Mouse (Mus musculus): ENCODE results near the gene Slc25a41. TPM values are rescaled to one million over a fixed set of nuclear protein-coding genes. Genes with fewer than 3 reads are reported as not detected.

Slc25a41 gene
- total RNA-seq, 2 experiments from 2014 or later: not detected

DNA sequence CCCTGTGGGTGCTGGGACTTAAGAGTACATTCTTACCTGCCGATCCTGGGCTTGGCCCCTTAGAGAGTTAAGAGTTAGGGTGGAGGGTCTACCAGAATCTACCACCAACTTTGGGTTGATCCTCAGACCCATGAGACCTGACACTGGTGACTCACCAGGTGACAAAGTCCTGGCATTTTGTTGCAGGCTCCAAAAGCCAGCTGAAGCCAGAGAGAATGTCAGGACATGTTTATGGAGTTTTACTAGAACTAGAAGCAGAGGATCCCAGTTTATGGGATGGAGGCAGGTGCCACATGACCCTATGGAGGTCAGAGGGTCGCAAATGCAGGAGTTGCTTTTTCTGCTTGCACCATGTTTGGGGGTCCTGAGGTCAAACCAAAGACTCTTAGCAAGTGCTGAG lies 44.9 kb downstream of the Slc25a41 start:
- DNase-seq (ENCODE audit: low spot score in 2 of 2): no peak

DNA sequence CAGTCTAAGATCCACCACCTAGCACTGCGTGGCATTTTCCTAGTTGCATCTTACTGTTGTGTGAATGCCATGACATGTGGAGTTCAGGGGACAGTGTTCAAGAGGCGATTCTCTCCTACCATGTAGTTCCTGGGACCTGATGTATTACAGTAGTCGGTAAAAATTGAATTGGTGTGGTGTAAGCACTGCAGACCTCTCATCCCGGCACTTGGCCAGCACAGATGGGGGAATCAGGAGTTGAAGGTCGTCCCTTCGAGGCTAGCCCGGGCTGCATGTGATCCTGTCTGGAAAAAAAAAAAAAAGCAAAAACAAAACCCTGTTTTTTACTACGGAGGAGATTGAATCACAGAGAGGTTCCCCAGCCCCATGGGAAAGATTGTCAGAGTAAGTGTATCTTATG lies 46.4 kb downstream of the Slc25a41 start:
- no peak for DNase-seq (ENCODE audit: low spot score in 2 of 2)

DNA sequence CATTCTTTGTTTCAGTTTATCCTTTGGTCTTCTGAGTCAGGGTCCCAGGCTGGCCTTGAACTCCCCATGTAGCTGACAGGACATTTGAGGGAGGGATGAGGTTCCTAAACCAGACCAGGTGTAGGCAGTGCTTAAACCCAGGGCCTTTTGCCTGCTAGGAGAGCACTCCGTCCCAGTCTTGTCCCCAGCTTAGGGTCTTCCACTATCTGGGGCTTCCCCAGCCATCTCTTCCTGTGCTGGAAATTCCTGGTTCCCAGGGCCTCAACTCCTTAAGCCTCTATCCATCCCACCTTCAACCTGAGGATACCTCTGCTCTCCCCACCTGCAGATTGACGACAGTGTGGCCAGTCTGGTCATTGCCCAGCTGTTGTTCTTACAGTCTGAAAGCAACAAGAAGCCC lies 50.5 kb downstream of the Slc25a41 start:
- DNase-seq (ENCODE audit: low spot score in 2 of 2): no peak

DNA sequence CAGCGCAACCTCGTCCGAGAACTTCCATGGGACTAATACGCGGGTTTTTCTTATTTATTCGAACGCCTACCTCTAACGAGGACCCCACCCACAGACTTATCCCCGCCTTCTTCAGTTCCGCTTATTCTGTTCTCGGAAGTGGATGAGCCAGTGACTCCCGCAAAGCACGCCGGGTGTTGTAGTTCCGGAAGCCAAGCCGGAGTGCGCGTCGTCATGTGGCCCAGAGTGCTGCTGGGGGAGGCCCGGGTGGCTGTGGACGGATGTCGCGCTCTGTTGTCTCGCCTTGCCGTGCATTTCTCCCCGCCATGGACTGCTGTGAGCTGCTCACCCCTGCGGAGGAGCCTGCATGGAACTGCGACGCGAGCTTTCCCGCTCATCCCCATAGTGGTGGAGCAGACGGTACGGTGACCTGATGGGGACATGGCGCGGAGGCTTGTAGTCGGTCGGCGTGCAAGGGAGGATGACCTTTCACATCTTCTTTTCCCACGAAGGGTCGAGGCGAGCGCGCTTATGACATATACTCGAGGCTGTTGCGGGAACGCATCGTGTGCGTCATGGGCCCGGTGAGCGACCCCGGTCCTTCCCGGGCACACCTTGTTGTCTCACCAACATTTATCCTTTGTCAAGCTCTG lies 51.2 kb downstream of the Slc25a41 start, which contains the start of gene Clpp:
TSS of gene Clpp (plus strand) at position 191 of the 632 bp plus-strand sequence.
- DNase-seq (ENCODE audit: low spot score in 2 of 2): peak; percentile 95 to 98

DNA sequence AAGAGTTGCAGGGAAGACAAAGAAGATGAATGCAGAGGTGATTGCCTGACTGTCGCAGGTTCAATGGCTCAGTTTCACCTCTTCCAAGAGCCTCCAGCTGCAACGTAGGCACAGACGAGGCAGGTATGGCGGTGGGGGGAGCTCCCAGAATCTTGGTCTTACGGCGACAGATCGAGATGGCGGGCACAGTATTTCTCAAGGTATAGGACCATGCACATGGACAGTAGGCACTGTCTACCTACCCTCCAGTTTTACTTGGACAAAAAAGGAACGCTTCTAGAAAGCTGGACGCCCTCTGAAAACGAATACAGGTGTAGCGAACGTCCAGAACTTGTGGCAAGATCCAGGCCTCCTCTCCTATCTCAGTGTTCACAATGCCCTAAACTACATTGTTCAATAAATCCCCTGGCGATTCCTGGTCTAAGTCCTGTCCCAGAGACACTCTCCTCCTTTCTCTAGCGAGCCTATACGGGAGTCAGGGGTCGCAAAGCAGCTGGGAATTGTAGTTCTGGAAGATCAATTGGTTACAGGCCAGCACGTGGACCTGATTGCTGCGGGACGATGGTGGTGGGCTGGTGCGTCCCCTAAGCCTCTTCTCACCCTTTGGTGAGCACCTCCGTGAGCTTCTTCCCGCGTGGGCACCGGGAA lies 51.9 kb downstream of the Slc25a41 start:
- peak in 1 of 2 experiments; percentile 91 for DNase-seq (ENCODE audit: low spot score in 2 of 2)

DNA sequence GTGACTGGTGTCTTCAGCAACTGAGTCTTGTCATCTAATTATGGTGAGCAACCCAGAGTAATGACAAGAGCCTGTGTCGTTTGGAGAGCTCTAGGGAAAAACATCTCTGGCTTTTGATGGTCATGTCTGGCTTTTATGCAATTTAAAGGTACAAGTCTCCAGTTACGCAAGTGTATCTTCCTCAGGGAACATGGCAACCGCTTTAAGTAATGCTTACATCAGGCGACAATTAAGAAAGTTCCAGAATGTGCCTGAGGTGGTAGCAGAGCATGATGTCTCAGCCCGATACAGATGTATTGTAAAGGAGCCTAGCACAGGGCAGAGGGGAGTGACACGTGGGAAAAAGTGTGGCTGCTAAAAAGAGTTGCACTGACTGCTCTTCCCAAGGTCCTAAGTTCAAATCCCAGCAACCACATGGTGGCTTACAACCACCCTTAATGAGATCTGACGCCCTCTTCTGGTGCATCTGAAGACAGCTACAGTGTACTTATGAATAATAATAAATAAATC lies 52.5 kb downstream of the Slc25a41 start:
- no peak for DNase-seq (ENCODE audit: low spot score in 2 of 2)

DNA sequence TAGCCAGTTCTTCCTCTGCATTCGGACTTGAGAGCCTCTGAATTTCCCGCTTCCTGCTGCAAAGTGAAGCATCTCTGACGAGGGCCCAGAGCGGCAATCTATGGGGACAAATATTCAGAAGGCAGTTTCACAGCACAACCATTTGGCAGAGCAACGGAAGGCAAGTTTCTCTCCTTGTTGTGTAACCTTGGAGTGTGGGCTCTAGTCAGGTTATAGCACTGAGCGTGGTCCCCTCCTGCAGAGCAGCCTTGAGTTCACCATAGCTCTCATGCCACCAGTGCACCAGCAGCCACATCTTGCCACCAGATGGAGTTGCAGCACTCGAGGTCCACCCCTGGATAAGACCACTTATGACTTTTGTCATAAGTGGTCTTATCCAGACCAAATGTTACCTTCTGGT lies 53.0 kb downstream of the Slc25a41 start:
- DNase-seq (ENCODE audit: low spot score in 2 of 2): no peak

DNA sequence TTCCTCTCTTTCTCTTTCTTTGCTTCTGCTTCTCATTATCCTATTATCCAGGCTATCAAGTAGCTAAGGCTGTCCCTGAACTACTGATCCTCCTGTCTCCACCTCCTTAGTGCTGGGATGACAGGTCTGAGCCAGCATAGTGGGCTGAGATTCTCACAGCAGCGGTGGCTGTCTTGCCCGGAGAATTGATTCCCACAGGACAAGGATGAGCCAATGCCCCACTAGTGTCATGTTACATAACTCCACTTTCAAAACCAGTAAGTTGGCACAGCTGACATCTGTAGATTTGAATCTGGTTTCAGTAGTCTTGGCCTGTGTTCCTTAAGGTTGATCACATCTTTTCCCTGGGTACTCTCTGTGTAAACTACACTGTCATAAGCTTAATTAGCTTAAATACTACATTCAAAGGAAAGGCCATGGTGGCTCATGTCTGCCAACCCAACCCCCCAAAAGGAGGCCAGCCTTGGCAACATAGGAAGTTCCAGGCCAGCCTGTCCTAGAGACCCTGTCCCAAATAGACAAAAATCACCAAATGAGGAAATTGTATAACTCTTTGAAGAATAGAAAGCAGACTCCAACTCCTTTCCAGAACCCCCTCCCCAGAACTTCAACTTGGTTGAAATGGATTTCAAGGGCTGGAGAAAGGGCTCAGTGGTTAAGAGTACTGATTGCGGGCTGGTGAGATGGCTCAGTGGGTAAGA lies 55.2 kb downstream of the Slc25a41 start:
- no peak for DNase-seq (ENCODE audit: low spot score in 2 of 2)

DNA sequence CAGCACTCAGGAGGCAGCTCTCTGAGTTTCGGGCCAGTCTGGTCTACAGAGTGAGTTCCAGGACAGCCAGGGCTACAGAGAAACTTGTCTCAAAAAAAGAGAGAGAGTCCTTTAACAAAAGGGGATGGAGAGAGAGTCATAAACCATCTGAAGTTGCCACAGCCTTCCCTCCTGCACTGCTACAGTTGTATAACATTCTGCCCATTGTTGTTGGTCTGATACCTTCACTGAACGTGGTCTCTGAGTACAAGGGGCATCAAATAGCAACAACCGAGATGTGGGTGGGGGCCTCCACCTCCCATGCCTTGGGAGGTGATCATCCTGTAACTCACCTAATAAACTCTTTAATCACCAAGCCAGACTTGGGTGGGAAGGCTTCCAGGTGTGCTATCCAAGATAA lies 55.8 kb downstream of the Slc25a41 start:
- no peak for DNase-seq (ENCODE audit: low spot score in 2 of 2)

DNA sequence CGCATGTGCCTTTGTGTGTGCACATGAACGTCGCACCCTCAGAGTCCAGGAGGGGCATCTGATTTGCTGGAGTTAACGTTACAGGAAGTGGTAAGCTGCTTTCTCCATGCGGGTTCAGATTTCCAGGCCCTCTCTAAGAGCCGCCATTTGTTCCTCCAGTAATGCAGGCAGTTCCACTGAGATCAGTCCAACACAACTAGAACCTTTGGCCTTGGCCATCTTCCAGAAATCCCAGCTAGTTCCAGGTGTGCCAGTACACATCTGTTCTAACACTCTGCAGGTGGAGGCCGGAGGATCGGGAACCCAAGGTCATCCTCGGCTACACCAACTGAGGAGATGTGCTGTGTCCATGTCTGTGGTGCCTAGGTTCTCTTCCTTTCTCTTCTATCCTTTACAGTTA lies 56.6 kb downstream of the Slc25a41 start:
- DNase-seq (ENCODE audit: low spot score in 2 of 2): no peak

Other genes with a start within 250 kb of the Slc25a41 start
- 1 to 10 TPM; 4.8 to 5.7 TPM for gene Rfx2, start 210.6 kb downstream of the Slc25a41 start, total RNA-seq (2021)
- not detected for gene Acsbg2, start 167.2 kb downstream of the Slc25a41 start, total RNA-seq (2021)
- under 1 TPM in 1 of 2 experiments, not detected in 1; 0.15 TPM for gene 1700061G19Rik, start 166.2 kb downstream of the Slc25a41 start, total RNA-seq (2021)
- 10 to 100 TPM; 96.2 to 98.2 TPM for gene Mllt1, start 106.2 kb downstream of the Slc25a41 start, total RNA-seq (2021)
- not detected for gene Acer1, start 59.5 kb downstream of the Slc25a41 start, total RNA-seq (2021)
- 10 to 100 TPM; 68.6 to 75.6 TPM for gene Clpp, start 51.3 kb downstream of the Slc25a41 start, total RNA-seq (2021)
- gene Alkbh7, start 44.3 kb downstream of the Slc25a41 start, total RNA-seq (2021): 10 to 100 TPM; 25.8 to 27.6 TPM
- not detected for gene Pspn, start 41.6 kb downstream of the Slc25a41 start, total RNA-seq (2021)
- 10 to 100 TPM; 67.3 to 68.6 TPM for gene Gtf2f1, start 30.4 kb downstream of the Slc25a41 start, total RNA-seq (2021)
- gene Gm17949, start 30.2 kb downstream of the Slc25a41 start, total RNA-seq (2021): under 1 TPM; 0.37 to 0.38 TPM
- gene Khsrp, start 10.1 kb downstream of the Slc25a41 start, total RNA-seq (2021): 100 to 1,000 TPM; 114 to 117 TPM
- gene Crb3, start 17.5 kb upstream of the Slc25a41 start, total RNA-seq (2021): 1 to 10 TPM in 1 of 2 experiments, under 1 TPM in 1; 0.71 to 1.2 TPM
- 100 to 1,000 TPM; 374 to 393 TPM for gene Slc25a23, start 18.2 kb upstream of the Slc25a41 start, total RNA-seq (2021)
- 1 to 10 TPM; 1.1 to 1.4 TPM for gene Dennd1c, start 36.9 kb upstream of the Slc25a41 start, total RNA-seq (2021)
- 100 to 1,000 TPM; 515 to 565 TPM for gene Tubb4a, start 46.1 kb upstream of the Slc25a41 start, total RNA-seq (2021)
- gene Tnfsf9, start 63.7 kb upstream of the Slc25a41 start, total RNA-seq (2021): 1 to 10 TPM; 1.0 to 1.2 TPM
- under 1 TPM in 1 of 2 experiments, not detected in 1; 0.40 TPM for gene Cd70, start 108.1 kb upstream of the Slc25a41 start, total RNA-seq (2021)
- gene Tnfsf14, start 152.5 kb upstream of the Slc25a41 start, total RNA-seq (2021): not detected
- 1 to 10 TPM; 1.9 to 2.5 TPM for gene C3, start 186.5 kb upstream of the Slc25a41 start, total RNA-seq (2021)
- gene Gpr108, start 206.8 kb upstream of the Slc25a41 start, total RNA-seq (2021): 10 to 100 TPM; 26.7 to 27.1 TPM
- 1 to 10 TPM; 7.5 to 9.9 TPM for gene Trip10, start 207.8 kb upstream of the Slc25a41 start, total RNA-seq (2021)
- gene Vav1, start 237.4 kb upstream of the Slc25a41 start, total RNA-seq (2021): 1 to 10 TPM; 3.9 to 4.2 TPM

Measured in layer of hippocampus, adult 18-20 months (tissue).